Mouse (Mus musculus): ENCODE measurements around the gene Acot3.
"Not testable (repeated sequence)": the region's sequence is repeated elsewhere in the genome, so short reads cannot be mapped to it uniquely, and the experiment has no call there.

Gene Acot3

DNA sequence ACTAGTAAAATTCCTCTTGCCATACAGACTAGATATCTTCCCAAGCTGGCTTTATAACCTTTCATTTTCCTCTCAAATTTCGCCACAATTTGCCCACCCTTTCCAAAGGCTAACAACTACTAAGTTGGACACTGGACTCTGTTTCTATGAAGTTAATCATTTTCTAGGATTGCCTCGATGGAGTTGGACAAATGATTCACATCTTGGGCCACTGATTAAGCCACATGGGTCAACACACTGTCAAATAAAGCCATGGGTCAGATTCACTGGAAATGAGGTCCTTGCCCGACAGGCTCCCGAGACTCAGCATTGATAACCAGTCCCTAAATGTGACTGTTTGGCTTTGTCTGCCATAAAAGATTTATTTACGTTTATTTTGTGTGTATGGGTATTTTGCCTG lies 9.7 kb upstream of the Acot3 start:
- DNase-seq (ENCODE audit: low read depth, low spot score), result no peak

- DNase-seq (ENCODE audit: low read depth, low spot score), result no peak
These were observed 7.9 kb upstream of the Acot3 start for GRCm38 (mm10) chr12:84044045-84044444.

DNA sequence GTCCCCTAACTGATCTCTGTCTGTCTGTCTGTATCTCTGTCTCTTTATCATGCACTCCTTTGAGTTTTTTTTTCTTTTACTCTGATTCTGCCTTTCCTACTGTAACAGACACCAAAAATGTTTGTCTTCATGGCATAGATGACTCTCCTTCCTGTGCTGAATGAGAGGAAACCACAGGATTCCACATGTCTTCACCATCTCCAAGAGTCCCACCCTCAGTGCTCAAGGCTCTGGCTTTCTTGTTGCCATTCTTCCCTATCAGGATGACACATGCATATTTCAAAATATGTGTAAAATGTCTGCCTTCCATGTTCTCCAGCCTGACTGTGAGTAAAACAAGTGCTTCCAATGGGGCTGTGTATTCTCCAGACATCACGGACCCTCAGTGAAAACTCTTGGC lies 5.0 kb upstream of the Acot3 start:
- DNase-seq (ENCODE audit: low read depth, low spot score), result no peak

DNA sequence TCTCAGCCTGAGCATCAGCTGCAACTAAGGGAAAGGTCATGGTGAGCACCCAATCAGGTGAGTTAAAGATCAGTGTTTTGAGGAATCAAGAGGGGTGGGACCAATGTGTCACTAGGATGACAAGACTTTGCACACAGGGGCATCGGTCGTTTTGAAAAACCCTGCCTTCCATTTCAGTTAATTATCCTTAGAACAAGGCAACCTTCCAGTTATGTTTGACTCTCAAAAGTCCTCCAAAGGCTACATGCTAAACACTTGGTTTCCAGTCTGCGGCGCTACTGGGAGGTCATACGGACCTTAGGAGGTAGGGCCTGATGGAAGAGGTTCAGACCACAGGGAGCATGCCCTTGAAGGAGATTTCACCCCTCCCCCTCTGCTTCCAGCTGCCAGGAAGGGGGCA lies 1.2 kb upstream of the Acot3 start:
- not testable (repeated sequence) for DNase-seq (ENCODE audit: low read depth, low spot score)

DNA sequence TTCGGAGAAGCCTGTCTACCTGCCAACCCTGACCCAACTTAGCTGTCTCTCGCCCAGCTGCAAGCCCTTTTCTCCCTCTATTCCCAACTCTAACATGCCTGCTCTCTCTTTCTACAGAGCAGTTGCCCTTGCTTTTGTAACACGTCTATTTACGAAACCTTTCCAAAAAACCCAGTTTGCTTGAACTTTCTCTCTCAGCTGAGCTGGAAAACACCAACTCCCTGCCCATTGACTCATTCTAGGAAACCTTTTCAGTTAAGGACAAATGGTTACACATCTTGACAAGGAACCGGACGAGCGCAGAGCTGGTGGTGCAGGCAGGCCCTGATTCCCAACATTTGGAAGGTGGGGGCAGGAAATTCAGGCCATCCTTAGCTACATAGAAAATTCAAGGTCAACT lies 665 bp downstream of the Acot3 start:
- no peak for DNase-seq (ENCODE audit: low read depth, low spot score)

- no peak for DNase-seq (ENCODE audit: low read depth, low spot score)
These were observed 1.2 kb downstream of the Acot3 start for GRCm38 (mm10) chr12:84053173-84053572.

- DNase-seq (ENCODE audit: low read depth, low spot score), result peak; percentile 48
These were observed 1.9 kb downstream of the Acot3 start for GRCm38 (mm10) chr12:84053679-84054391.

DNA sequence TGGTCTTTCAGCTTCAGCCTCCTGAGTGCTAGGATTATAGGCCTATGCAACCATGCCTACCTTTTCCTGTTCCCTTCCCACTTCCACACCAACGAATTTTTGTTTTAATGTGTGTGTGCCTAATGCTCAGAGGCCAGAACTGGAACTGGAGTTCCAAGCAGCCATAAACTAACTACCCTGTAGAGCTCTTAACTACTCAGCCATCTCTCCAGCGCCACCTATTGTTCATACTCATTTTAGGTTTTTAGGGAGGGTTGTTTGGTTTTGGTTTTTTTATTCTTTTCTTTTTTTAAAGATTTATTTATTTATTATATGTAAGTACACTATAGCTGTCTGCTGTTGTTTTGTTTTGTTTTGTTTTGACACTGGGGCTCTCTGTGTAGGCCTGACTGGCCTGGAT lies 9.0 kb downstream of the Acot3 start:
- no peak for DNase-seq (ENCODE audit: low read depth, low spot score)

DNA sequence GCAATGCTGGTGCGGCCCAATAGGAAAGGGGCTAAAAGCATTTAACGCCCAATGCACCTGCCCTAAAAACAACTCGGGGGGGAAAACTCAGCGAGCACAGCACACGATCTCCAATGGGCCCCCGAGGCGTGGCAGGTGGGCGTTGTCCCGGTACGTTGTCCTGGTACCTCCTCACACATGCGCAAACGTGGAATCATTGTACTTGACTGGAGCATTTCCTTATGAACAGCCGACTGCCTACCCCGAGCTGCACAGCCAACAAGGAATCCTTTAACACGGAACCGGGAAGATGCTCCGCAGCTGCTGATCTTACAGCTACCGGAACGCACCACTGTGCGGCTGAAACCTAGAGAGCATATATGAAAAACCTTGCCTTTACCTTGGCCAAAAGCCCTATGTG lies 10.4 kb downstream of the Acot3 start:
- no peak for DNase-seq (ENCODE audit: low read depth, low spot score)

DNA sequence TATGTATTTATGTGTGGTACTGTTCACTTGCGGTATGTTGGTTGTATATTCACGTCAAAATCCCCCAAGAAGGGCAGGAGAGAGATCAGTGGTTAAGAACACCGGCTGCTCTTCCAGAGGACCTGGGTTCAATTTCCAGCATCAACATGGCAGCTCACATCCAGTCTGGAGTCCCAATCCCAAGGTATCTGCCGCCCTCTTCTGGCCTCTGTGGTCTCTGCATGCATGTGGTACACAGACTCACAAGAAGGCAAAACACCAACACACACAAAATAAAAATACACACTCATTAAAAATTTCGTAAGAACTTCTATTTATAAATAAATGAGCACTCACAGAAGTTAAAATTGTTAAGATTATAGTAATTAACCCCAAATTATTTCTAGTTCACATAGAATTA lies 11.3 kb downstream of the Acot3 start:
- no peak for DNase-seq (ENCODE audit: low read depth, low spot score)

DNA sequence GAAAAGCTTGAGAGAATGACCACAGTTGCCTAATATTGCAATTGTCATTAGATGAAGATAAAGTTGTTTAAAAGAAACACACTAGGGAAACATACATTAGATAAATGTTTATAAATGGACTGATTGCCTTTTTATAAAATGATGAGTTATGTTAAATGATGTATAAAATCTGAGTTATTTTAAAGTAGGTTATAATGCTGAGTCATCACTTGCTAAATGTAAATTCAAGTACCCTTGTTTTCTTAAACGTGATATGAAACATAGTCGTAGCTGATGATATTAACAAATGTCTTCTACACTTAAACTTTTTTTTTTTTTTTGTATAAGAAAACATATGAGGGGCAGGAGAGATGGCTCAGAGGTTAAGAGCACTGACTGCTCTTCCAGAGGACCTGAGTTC lies 11.9 kb downstream of the Acot3 start:
- no peak for DNase-seq (ENCODE audit: low read depth, low spot score)

GRCm38 (mm10) chr12:84064621-84065020 lies 12.7 kb downstream of the Acot3 start:
- no peak for DNase-seq (ENCODE audit: low read depth, low spot score)

DNA sequence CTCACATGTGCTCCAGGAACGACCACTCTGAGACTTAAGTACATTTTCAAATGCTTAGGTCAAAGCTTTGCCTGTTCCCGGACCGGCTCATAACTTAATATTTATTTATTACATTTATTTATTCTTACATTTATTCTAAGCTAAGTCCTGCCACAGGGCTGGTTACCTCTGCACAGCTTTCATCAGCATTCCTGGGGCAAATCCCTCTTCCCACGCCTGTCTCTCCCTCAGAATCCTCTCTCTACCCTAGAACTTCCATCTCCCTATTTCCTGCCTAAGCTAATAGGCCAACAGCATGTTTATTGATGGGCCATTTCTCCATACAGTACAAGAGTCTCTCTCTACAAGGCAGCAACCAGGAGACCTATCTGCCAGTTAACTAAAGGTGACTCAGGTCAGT lies 15.8 kb downstream of the Acot3 start:
- DNase-seq (ENCODE audit: low read depth, low spot score), result no peak

GRCm38 (mm10) chr12:84068296-84068695 lies 16.4 kb downstream of the Acot3 start:
- DNase-seq (ENCODE audit: low read depth, low spot score), result no peak

DNA sequence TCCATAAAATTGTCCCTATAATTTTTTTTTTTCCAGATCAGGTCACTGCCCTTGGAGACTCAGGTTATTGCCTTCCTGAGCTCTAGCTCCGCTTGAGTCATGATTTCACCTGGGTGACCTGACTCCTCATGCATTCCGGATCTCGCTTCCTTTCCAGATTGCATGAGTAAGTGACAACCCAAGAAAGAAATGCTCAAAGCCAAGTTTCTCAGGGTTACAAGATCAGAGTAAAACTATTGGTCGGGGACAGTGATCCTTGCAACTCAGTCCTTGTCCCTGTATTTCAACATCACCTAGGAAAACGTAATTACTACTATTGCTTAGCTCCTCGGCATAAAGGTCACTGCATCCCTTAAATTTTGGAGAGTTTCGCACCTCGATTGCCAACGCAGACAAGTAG lies 17.0 kb downstream of the Acot3 start, which contains the start of gene Acot5:
TSS of gene Acot5 (plus strand) at position 340 of the 400 bp plus-strand sequence.
- DNase-seq (ENCODE audit: low read depth, low spot score), result no peak

- DNase-seq (ENCODE audit: low read depth, low spot score), result not testable (repeated sequence)
These were observed 17.6 kb downstream of the Acot3 start for GRCm38 (mm10) chr12:84069582-84069981.

GRCm38 (mm10) chr12:84071696-84072095 lies 19.8 kb downstream of the Acot3 start:
- DNase-seq (ENCODE audit: low read depth, low spot score), result no peak

DNA sequence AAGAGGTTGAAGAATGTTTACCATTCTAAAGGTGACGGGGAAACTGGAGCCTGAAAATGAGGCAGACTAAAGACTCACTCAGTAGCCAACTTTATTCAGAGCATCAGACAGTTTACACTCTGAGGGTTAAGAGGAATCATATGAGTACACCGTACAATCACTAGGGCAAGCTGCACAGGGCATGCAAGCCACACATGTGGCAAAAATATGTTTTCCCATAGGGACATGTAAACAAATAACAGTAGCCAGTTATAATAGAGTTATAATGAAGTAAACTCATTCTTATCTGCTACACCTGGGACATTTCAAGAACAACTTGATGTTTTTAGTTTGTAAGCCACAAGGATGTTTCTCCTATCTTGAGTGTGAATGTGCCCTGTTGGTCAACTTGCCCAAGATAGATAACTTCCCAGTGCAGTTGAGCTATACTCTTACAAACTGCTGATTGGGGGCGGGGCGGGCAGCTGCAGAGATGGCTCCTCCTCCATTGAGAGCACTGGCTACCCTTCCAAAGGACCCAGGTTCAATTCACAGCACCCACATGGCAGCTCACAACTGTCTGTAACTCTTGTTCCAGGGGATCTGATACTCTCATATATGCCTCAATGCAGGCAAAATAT lies 25.5 kb downstream of the Acot3 start:
- DNase-seq (ENCODE audit: low read depth, low spot score), result no peak

DNA sequence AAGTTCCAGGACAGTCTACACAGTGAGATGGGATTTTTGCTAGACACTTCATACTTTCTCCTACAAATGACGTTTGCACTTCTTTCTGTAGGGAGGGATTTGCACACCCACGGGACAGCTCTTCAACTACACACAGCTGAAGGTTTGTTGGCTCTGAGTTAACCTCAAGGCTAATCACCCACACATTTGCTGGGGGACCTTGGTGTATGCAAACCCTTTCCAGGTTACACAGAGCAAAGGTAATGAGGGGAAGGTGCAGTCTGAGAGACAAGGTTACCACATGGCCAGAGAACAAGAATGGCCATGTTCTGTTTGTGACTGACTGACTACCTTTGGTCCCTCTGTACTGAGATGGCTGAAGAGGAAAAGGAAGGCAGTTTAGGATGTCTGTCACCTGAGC lies 31.9 kb downstream of the Acot3 start:
- DNase-seq (ENCODE audit: low read depth, low spot score), result no peak

DNA sequence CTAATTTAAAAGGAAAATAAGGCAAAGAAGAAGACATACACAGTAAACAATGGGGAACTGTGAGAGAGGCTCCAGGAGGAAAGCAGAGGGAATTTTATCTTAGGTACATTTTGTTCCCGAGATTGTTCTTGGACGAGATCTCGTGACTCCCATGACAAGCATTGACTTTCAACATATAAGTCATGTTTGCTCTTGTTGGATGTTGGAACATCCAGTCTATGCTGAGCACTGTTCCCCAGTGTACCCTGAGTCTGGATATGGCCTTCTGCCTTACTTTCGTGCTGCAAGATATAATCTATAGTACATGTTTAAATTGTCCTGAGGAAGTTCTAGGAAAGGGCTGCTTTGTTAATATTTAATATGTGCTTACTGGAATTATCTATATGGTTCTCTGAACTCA lies 32.6 kb downstream of the Acot3 start:
- DNase-seq (ENCODE audit: low read depth, low spot score), result no peak

- DNase-seq (ENCODE audit: low read depth, low spot score), result not testable (repeated sequence)
These were observed 42.7 kb downstream of the Acot3 start for GRCm38 (mm10) chr12:84094666-84095065.

GRCm38 (mm10) chr12:84099605-84100004 lies 47.7 kb downstream of the Acot3 start:
- no peak for DNase-seq (ENCODE audit: low read depth, low spot score)

DNA sequence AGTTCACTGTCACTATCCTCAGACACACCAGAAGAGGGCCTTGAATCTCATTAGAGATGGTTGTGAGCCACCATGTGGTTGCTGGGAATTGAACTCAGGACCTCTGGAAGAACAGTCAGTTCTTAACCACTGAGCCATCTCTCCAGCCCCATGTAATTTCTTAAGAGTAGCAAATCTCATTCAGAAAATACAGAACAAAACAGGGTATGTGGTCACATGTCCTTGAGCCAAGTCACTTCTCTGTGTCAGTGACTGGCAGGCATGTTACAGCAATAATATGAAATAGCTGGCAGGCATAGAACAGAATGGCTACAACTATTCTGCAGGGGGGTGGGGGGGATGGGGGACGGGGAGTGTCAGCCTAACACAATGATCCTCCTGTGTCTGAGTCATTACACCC lies 48.1 kb downstream of the Acot3 start:
- DNase-seq (ENCODE audit: low read depth, low spot score), result no peak
